11 mouse cellular contexts compared by ENCODE assay signal in genomic region chr3:58469655-58470437, GRCm38 (mm10). TPM values are rescaled to one million over a fixed set of nuclear protein-coding genes. Genes with fewer than 3 reads are reported as not detected.
A peak's percentile ranks its signal among the peaks of the same experiment; 100 is the strongest.
DNase-seq lines count a peak whose midpoint lies in the region; ATAC-seq and TF ChIP-seq lines count a peak whose summit lies in the region.
"Had no signal": no experiment of that assay in that cellular context is flagged by ENCODE, and none has a peak within 500 bp of the region (broad histone marks: within the 10 kb centered on the region; RNA-seq: fewer than 3 reads in every experiment).

No protein-coding gene starts in this region.

- in situ Hi-C loops in CH12.LX (cut with MboI; ENCODE audit: low pct_ligation_motif_present, low pct_unique_long_range_greater_than_20kb, low sequenced_read_pairs): no loop called here

- H3K4me1 ChIP-seq in CH12.LX (ENCODE audit: control insufficient read depth in 1 of 2, insufficient read depth in 2 of 2): peaks cover 8 to 10% of the 10 kb centered on the region in 2 experiments
- peaks cover 7% of the 10 kb centered on the region; the same call in 1 of the 2 replicates for H3K4me1 ChIP-seq in embryonic fibroblast, embryonic 13.5 days (ENCODE audit: control insufficient read depth, insufficient read depth, low read length)
- no peaks in the 10 kb centered on the region for H3K4me1 ChIP-seq in midbrain, embryonic 15.5 days

- WGBS in macrophage (ENCODE audit: missing documents): 22% methylated on average over 9 of the region's 9 CpGs
- WGBS in midbrain, embryonic 15.5 days: 85% methylated on average over 9 of the region's 9 CpGs

- no peak for TF ChIP-seq EP300 in CH12.LX (IDR thresholded peaks at IDR 0.05; ENCODE audit: low read length)

- TF ChIP-seq RAD21 in CH12.LX (IDR thresholded peaks at IDR 0.05; ENCODE audit: low read depth, low read length): no peak

- H3K36me3 ChIP-seq in CH12.LX (replicated peaks in 1 of 2; ENCODE audit: control insufficient read depth in 1 of 2, insufficient read depth in 1 of 2, low read length in 1 of 2) (no peaks in the 10 kb centered on the region), macrophage (ENCODE audit: inconsistent target) (no peaks in the 10 kb centered on the region)
- no peaks in the 10 kb centered on the region for H3K36me3 ChIP-seq in midbrain, embryonic 15.5 days (replicated peaks)

- ATAC-seq in midbrain, embryonic 15.5 days (replicated peaks): no peak

- intact Hi-C loops in gastrocnemius, adult 2 months (cut with DNase I): no loop called here
- intact Hi-C loops in gastrocnemius, postnatal 36 days (cut with DNase I): no loop called here

- peak overlapping the region; percentile 16; the same call in 1 of the 2 replicates for H3K27ac ChIP-seq in gastrocnemius, adult 2 months
- H3K27ac ChIP-seq in CH12.LX (ENCODE audit: insufficient read depth, low read depth) (no peak overlapping the region), macrophage (peak overlapping the region; percentile 38)
- peak overlapping the region; percentile 99 for H3K27ac ChIP-seq in embryonic fibroblast, embryonic 13.5 days (ENCODE audit: insufficient read depth, low read length)
- H3K27ac ChIP-seq in midbrain, embryonic 15.5 days: no peak overlapping the region

- H3K4me2 ChIP-seq in CH12.LX (ENCODE audit: insufficient read depth, low read depth, poor library complexity, severe bottlenecking): peak overlapping the region; percentile 70
- H3K4me2 ChIP-seq in midbrain, embryonic 15.5 days: no peak overlapping the region

- TF ChIP-seq CTCF in gastrocnemius, adult 2 months (IDR thresholded peaks at IDR 0.05): no peak
- TF ChIP-seq CTCF in CH12.LX (conservative IDR thresholded peaks at IDR 0.05 in 1 of 2, IDR thresholded peaks at IDR 0.05 in 1 of 2; ENCODE audit: low read depth in 2 of 2, low read length in 2 of 2): no peak
- TF ChIP-seq CTCF in embryonic fibroblast, embryonic 13.5 days (IDR thresholded peaks at IDR 0.05; ENCODE audit: borderline replicate concordance, insufficient read depth, low read length): no peak

- H3K79me2 ChIP-seq in CH12.LX (replicated peaks; ENCODE audit: control insufficient read depth, extremely low read depth, insufficient read depth, poor library complexity, severe bottlenecking) (no peaks in the 10 kb centered on the region), macrophage (ENCODE audit: inconsistent target) (no peaks in the 10 kb centered on the region)

- no peaks in the 10 kb centered on the region for H3K27me3 ChIP-seq in CH12.LX (replicated peaks)
- no peaks in the 10 kb centered on the region for H3K27me3 ChIP-seq in midbrain, embryonic 15.5 days (replicated peaks)

- peak overlapping the region; percentile 76 for H3K9ac ChIP-seq in CH12.LX (ENCODE audit: insufficient read depth, low read depth)
- no peak overlapping the region for H3K9ac ChIP-seq in midbrain, embryonic 15.5 days

- no peaks in the 10 kb centered on the region for H3K9me3 ChIP-seq in CH12.LX (replicated peaks; ENCODE audit: low read length)
- no peaks in the 10 kb centered on the region for H3K9me3 ChIP-seq in midbrain, embryonic 15.5 days

- peak overlapping the region; percentile 9 for H3K4me3 ChIP-seq in gastrocnemius, adult 2 months
- H3K4me3 ChIP-seq in CH12.LX (replicated peaks in 1 of 3; ENCODE audit: low read depth in 2 of 3, low read length in 2 of 3, poor library complexity in 1 of 3) (no peak overlapping the region), macrophage (ENCODE audit: inconsistent target) (peak overlapping the region; percentile 10; the same call in 1 of the 2 replicates)
- no peak overlapping the region for H3K4me3 ChIP-seq in embryonic fibroblast, embryonic 13.5 days (ENCODE audit: insufficient read depth, low read length)
- no peak overlapping the region for H3K4me3 ChIP-seq in midbrain, embryonic 15.5 days

- dilution Hi-C loops in CH12.LX (cut with MboI; ENCODE audit: extremely low pct_ligation_motif_present, extremely low pct_unique_long_range_greater_than_20kb, low sequenced_read_pairs): no loop called here

- TF ChIP-seq POLR2A in CH12.LX (IDR thresholded peaks at IDR 0.05; ENCODE audit: low read depth, low read length): peak; percentile 57
- TF ChIP-seq POLR2A in embryonic fibroblast, embryonic 13.5 days (IDR thresholded peaks at IDR 0.05; ENCODE audit: low read depth, low read length): no peak

- DNase-seq in gastrocnemius, adult 2 months: no peak
- no peak for DNase-seq in gastrocnemius, postnatal 36 days
- DNase-seq in CH12.LX (ENCODE audit: extremely low read depth): peak; percentile 26
- DNase-seq in cerebellum, postnatal 25 days: no peak
- DNase-seq in lung, postnatal 14 days: no peak
- DNase-seq: embryo, embryonic 11 days; lung, postnatal 4 days; right cerebral cortex, postnatal 25 days had no signal

TF ChIP-seq in CH12.LX, 34 proteins besides CTCF, POLR2A, EP300 and RAD21:
- TF ChIP-seq IRF4 (IDR thresholded peaks at IDR 0.05; ENCODE audit: low read depth, low read length) (peak; percentile 84; the same call in 1 of the 2 replicates), JUN (IDR thresholded peaks at IDR 0.05; ENCODE audit: insufficient read depth, low read depth, low read length) (peak; percentile 72), TBP (conservative IDR thresholded peaks at IDR 0.05; ENCODE audit: low read depth, low read length) (peak; percentile 52; the same call in 1 of the 2 replicates), SIN3A (IDR thresholded peaks at IDR 0.05; ENCODE audit: low read length) (no peak), ELF1 (IDR thresholded peaks at IDR 0.05; ENCODE audit: low read depth, low read length) (peak; percentile 79), MXI1 (IDR thresholded peaks at IDR 0.05; ENCODE audit: low read depth, low read length) (no peak)

RNA-seq across cellular contexts. Expression of gene Tsc22d2, which starts 55.3 kb away (rescaled TPM):
- 10 to 100 TPM; 22.6 to 22.9 TPM for total RNA-seq in gastrocnemius, adult 2 months (2021)
- 10 to 100 TPM; 19.9 to 21.9 TPM for total RNA-seq in gastrocnemius, postnatal 36 days (2021)
- total RNA-seq in CH12.LX (2012; rRNA removed) (11.8 and 12.9 TPM in 2 replicates), CH12.LX (2014; rRNA removed) (8.8 and 9.0 TPM in 2 replicates)
- polyA plus RNA-seq in CH12.LX (2012; ENCODE audit: insufficient read length, low read depth) (13.4 and 17.4 TPM in 2 replicates), macrophage (2018) (9.6 to 15.9 TPM (median 10.7 TPM) in 3 replicates)
- polyA plus RNA-seq in embryonic fibroblast, embryonic 13.5 days (2011; ENCODE audit: insufficient read length, low read depth, missing spikeins): 94.4 and 114 TPM in 2 replicates
- 100 to 1,000 TPM in 13 of 26 experiments, 10 to 100 TPM in 13; 54.0 to 189 (median 98.6) TPM for total RNA-seq in macrophage (2018; cell fraction: chromatin; rRNA removed)
- total RNA-seq in macrophage (2018; cell fraction: cytosol; rRNA removed): 10 to 100 TPM; 18.4 to 31.3 (median 23.8) TPM
- 100 to 1,000 TPM in 2 of 26 experiments, 10 to 100 TPM in 24; 44.9 to 106 (median 77.7) TPM for total RNA-seq in macrophage (2018; cell fraction: nucleus; rRNA removed)
- 9.5 and 9.6 TPM in 2 replicates for polyA plus RNA-seq in midbrain, embryonic 15.5 days (2015; fragmentation: Nextera tagmentation; extraction: Ambion mirVana)

RNA-seq across cellular contexts. Expression of gene Eif2a, which starts 55.8 kb away (rescaled TPM):
- total RNA-seq in gastrocnemius, adult 2 months (2021): 10 to 100 TPM; 48.9 to 54.8 TPM
- 10 to 100 TPM; 39.1 to 47.1 TPM for total RNA-seq in gastrocnemius, postnatal 36 days (2021)
- total RNA-seq in CH12.LX (2012; rRNA removed) (107 and 119 TPM in 2 replicates), CH12.LX (2014; rRNA removed) (215 and 241 TPM in 2 replicates)
- polyA plus RNA-seq in CH12.LX (2012; ENCODE audit: insufficient read length, low read depth) (116 and 117 TPM in 2 replicates), macrophage (2018) (43.6 to 76.2 TPM (median 51.3 TPM) in 3 replicates)
- polyA plus RNA-seq in embryonic fibroblast, embryonic 13.5 days (2011; ENCODE audit: insufficient read length, low read depth, missing spikeins): 85.3 and 107 TPM in 2 replicates
- 10 to 100 TPM; 16.0 to 58.2 (median 41.9) TPM for total RNA-seq in macrophage (2018; cell fraction: chromatin; rRNA removed)
- 10 to 100 TPM; 32.8 to 57.1 (median 42.2) TPM for total RNA-seq in macrophage (2018; cell fraction: cytosol; rRNA removed)
- 10 to 100 TPM; 18.6 to 55.1 (median 34.3) TPM for total RNA-seq in macrophage (2018; cell fraction: nucleus; rRNA removed)
- 33.5 and 34.6 TPM in 2 replicates for polyA plus RNA-seq in midbrain, embryonic 15.5 days (2015; fragmentation: Nextera tagmentation; extraction: Ambion mirVana)

RNA-seq across cellular contexts. Expression of gene Serp1, which starts 55.8 kb away (rescaled TPM):
- total RNA-seq in gastrocnemius, adult 2 months (2021): 1 to 10 TPM; 6.4 to 8.0 TPM
- total RNA-seq in gastrocnemius, postnatal 36 days (2021): 1 to 10 TPM; 6.5 to 7.1 TPM
- total RNA-seq in CH12.LX (2012; rRNA removed) (210 and 219 TPM in 2 replicates), CH12.LX (2014; rRNA removed) (470 and 509 TPM in 2 replicates)
- polyA plus RNA-seq in CH12.LX (2012; ENCODE audit: insufficient read length, low read depth) (252 and 298 TPM in 2 replicates), macrophage (2018) (104 to 207 TPM (median 148 TPM) in 3 replicates)
- polyA plus RNA-seq in embryonic fibroblast, embryonic 13.5 days (2011; ENCODE audit: insufficient read length, low read depth, missing spikeins): 105 and 131 TPM in 2 replicates
- 100 to 1,000 TPM in 2 of 26 experiments, 10 to 100 TPM in 23, 1 to 10 TPM in 1; 9.3 to 138 (median 41.8) TPM for total RNA-seq in macrophage (2018; cell fraction: chromatin; rRNA removed)
- 100 to 1,000 TPM; 173 to 535 (median 285) TPM for total RNA-seq in macrophage (2018; cell fraction: cytosol; rRNA removed)
- 100 to 1,000 TPM in 15 of 26 experiments, 10 to 100 TPM in 11; 28.5 to 350 (median 129) TPM for total RNA-seq in macrophage (2018; cell fraction: nucleus; rRNA removed)
- polyA plus RNA-seq in midbrain, embryonic 15.5 days (2015; fragmentation: Nextera tagmentation; extraction: Ambion mirVana): 52.3 and 53.8 TPM in 2 replicates

Comparison
In these comparisons a context has a peak if more than half of its experiments do, and no peak if none do; other contexts are left out.
1. H3K27ac ChIP-seq: peak in gastrocnemius, adult 2 months (single experiment), embryonic fibroblast, embryonic 13.5 days (single experiment) and macrophage (single experiment); none in CH12.LX (single experiment) and midbrain, embryonic 15.5 days (single experiment).
2. H3K4me3 ChIP-seq: peak in gastrocnemius, adult 2 months (single experiment) and macrophage (single experiment); none in CH12.LX (0 of 3), embryonic fibroblast, embryonic 13.5 days (single experiment) and midbrain, embryonic 15.5 days (single experiment).